Mouse (Mus musculus): ENCODE results near the gene Sec1. TPM values are rescaled to one million over a fixed set of nuclear protein-coding genes. Genes with fewer than 3 reads are reported as not detected.

Sec1 gene
- polyA plus RNA-seq (2012; ENCODE audit: insufficient read depth, insufficient read length, missing spikeins): not detected in 2 replicates

DNA sequence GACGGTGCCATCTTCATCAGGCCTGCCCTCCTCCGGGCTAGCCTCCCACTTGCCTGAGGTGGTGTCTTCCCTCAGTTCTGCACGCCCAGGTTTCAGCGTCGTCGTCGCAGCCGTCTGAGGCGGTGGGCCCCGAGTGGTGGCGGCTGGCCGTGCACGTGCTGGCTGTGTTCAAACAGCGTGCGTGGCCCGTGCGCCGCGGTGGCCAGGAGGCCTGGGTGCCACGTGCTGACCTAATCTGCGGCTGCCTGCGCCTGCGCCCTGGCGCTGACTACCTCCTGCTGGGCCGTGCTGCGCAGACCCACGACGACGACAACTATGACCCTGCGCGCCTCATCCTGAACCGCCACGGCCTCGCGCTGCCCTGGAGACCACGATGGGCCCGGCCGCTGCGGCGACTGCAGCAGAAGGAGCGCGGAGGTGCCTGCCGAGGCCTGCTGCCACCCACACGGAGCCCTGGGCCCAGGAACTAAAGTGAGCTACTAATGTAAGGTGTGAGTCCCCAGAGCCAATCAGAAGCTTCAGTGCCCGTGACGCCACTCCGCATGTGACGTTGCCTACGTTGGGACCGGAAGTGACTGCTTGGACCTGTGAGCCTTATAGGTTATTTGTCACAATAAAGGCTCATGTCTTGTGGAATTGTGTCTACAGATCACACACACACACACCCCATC is at the start of gene Sec1:
Gene Sec1, minus strand, starts transcription at position 482 of the 671 bp plus-strand sequence.
- Histone ChIP-seq H3K4me3 (ENCODE audit: insufficient read depth, low read depth, low read length) (no peak within 1 kb of the TSS), H3K27ac (replicated peaks; ENCODE audit: low read depth, low read length) (no peak within 1 kb of the TSS), H3K4me1 (ENCODE audit: control insufficient read depth, insufficient read depth, insufficient read length, low read length) (no peaks in the 10 kb centered on the region)

DNA sequence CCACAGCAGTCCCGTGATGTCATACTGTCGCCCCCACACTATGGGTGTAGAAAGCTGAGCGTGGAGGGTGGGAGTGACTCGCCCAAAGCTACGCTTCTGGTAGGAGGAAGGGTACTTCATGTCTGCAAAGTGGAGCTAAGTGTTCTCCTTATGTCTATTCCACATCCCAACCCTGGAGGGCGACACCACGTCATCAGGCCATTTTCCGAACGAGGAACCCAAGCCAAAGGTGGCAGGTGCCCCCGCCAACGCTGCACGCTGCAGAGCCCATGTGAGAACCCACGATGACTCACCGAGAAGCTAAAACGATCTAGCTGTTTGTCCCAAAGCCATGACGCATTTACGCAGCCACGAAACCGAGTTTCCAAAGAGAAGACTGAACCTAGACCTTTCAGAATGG is 48.1 kb upstream of the Sec1 start:
- Histone ChIP-seq H3K4me3 (ENCODE audit: insufficient read depth, low read depth, low read length) (peak overlapping the region; percentile 44), H3K27ac (replicated peaks; ENCODE audit: low read depth, low read length) (no peak overlapping the region), H3K4me1 (ENCODE audit: control insufficient read depth, insufficient read depth, insufficient read length, low read length) (no peaks in the 10 kb centered on the region)

DNA sequence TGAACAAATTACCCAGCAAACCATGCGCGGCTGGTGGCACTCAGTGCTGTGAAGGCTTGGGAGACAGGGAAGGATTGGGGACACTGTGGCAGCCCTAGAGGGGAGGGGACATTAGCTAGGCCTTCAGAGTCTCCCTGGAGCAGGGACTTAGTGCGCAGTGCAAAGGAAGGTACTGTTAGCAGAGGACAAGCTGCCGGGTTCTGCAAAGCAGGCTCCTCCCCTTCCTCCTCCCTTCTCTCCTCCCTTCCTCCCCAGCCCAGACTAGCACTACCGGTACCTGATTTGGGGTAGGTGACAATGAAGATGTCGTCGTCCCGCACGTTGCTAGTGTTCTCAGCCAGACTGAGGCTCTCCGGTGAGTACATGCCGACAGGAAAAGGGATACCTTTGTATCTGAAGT is 47.6 kb upstream of the Sec1 start:
- no peak overlapping the region for H3K27ac ChIP-seq (replicated peaks; ENCODE audit: low read depth, low read length)
- peak overlapping the region; percentile 44 for H3K4me3 ChIP-seq (ENCODE audit: insufficient read depth, low read depth, low read length)
- H3K4me1 ChIP-seq (ENCODE audit: control insufficient read depth, insufficient read depth, insufficient read length, low read length): no peaks in the 10 kb centered on the region

DNA sequence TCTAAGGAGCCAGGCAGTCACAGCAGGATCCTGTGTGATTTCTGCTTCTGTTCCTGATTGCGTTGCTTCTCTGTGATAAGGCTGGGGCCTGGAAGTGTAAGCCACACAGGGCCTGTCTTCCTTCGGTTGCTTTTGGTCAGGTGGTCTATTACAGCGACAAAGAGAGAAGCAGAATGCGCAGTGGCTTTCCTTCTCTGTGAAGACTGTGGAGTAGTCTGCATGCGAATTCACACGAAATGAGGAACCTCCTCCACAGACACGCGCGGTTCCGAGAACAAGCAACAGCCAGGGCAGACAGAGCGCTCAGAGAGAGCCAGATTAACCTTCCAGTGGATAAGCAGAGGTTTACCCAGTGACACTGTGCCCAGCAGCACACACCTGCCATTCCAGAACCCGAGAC is 47.1 kb upstream of the Sec1 start:
- H3K4me1 ChIP-seq (ENCODE audit: control insufficient read depth, insufficient read depth, insufficient read length, low read length): no peaks in the 10 kb centered on the region
- no peak overlapping the region for H3K27ac ChIP-seq (replicated peaks; ENCODE audit: low read depth, low read length)
- peak overlapping the region; percentile 44; the same call in 1 of the 2 replicates for H3K4me3 ChIP-seq (ENCODE audit: insufficient read depth, low read depth, low read length)

DNA sequence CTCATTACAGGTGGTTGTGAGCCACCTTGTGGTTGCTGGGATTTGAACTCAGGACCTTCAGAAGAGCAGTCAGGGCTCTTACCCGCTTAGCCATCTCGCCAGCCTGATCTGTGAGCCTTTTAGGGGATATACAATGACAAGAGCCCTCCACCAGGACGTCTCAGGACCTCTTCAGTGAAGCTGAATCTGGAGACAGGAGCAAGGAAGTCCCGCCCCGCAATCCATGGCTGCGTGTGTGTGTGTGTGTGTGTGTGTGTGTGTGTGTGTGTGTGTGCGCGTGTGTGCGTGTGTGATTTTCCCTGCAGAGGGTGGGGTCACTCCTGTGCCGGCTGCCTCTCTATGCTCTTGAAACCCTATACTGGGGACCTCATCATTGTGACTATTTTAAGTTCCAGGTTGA is 45.6 kb upstream of the Sec1 start:
- Histone ChIP-seq H3K4me1 (ENCODE audit: control insufficient read depth, insufficient read depth, insufficient read length, low read length) (no peaks in the 10 kb centered on the region), H3K27ac (replicated peaks; ENCODE audit: low read depth, low read length) (no peak overlapping the region), H3K4me3 (ENCODE audit: insufficient read depth, low read depth, low read length) (no peak overlapping the region)

DNA sequence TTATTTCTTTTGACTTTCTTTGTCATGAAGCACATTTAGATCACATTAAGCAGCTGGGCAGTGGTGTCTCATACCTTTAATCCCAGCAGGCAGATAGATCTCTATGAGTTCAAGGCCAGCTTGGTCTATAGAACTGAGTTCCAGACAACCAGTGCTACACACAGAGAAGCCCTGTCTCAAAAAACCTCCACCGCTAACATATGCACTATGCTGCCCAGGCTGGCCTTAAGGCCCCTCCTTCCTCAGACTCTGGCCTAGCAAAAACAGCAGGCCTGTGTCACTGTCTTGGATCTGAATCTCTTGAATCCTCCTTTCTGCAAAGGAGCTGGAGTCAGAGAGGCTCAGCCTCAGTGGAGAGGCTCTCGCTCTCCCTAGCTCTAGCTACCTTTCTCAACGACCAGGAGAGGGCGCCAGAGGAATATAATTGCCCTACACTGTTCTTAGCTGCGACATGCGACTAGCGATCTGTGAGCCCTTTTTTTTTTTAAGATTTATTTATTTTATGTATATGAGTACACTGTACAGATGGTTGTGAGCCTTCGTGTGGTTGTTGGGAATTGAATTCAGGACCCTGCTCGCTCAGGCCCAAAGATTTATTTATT is 45.1 kb upstream of the Sec1 start:
- Histone ChIP-seq H3K27ac (replicated peaks; ENCODE audit: low read depth, low read length) (no peak overlapping the region), H3K4me3 (ENCODE audit: insufficient read depth, low read depth, low read length) (no peak overlapping the region), H3K4me1 (ENCODE audit: control insufficient read depth, insufficient read depth, insufficient read length, low read length) (no peaks in the 10 kb centered on the region)

DNA sequence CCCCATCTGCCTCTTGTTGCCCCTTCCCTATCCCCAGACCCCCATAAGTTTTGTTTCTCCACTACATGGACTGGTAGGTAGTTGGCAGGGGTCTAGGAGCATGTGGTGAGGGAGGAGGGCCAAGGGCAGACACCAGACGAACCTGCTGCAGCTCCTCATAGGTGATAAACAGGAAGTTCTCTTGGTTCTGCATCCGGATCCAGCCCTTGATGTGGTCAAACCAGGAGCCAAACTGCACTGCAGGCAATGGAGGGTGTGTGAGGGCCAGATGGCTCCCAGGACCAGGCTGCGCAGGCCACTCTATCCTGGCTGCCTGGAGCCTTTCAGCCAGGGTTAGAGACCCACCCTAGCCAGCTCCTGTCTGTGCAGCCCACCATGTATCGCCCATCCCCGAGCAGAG is 39.3 kb upstream of the Sec1 start:
- Histone ChIP-seq H3K4me1 (ENCODE audit: control insufficient read depth, insufficient read depth, insufficient read length, low read length) (peaks cover 4% of the 10 kb centered on the region), H3K27ac (replicated peaks; ENCODE audit: low read depth, low read length) (no peak overlapping the region), H3K4me3 (ENCODE audit: insufficient read depth, low read depth, low read length) (no peak overlapping the region)

DNA sequence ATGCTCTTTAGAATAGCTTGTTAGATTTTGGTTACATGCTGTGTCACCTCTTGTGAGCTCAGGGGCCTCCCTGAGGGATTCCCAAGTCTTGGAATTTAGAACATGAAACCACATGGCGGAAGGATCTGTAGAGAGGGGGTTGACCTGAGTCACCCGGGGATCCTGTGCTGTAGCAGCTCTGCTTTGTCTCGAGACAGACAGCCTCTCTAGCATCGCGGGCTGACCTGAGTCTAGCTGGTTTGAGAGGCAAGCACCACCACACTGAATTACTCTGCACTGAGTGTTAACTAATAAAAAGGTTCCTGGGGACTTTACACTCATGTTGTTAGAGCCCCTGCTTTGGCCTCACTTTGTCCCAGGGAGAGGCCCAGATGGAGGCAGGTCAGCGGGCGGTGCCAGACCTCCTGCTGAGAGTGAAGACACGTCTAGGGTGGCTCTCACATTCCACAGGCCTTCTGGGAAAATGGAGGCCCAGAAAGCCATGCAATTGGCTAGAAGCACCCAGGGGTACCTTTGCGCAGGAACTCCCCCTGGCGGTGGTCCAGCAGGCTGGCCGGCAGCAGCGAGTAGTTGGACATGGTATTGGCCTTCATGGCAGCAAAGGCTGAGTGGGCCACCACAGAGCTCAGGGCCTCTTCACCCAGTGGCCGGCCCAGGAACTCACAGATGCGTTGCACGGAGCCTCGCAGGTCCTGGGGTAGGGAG is 36.7 kb upstream of the Sec1 start:
- H3K4me3 ChIP-seq (ENCODE audit: insufficient read depth, low read depth, low read length): no peak overlapping the region
- H3K4me1 ChIP-seq (ENCODE audit: control insufficient read depth, insufficient read depth, insufficient read length, low read length): peaks cover 4% of the 10 kb centered on the region
- H3K27ac ChIP-seq (replicated peaks; ENCODE audit: low read depth, low read length): no peak overlapping the region

DNA sequence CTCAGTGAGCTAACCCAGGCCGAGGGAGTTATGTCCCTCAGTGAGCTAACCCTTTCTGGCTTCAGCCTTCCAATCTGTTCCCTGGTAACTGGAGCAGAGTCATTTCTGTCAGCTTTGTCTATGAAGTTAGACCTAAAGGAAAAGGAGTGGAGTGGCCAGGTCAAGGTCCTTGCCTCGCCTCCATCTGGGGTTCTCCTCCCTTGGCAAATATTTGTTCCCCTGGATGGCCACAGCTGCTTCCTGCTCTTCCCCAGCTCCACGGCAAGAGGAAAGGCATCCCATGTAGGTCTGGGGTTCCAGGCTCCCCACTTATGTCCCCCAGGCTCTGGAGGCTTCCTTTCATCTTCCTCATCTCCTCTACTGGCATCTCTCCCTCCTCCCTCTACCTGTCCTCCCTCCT is 33.4 kb upstream of the Sec1 start:
- Histone ChIP-seq H3K4me3 (ENCODE audit: insufficient read depth, low read depth, low read length) (no peak overlapping the region), H3K27ac (replicated peaks; ENCODE audit: low read depth, low read length) (no peak overlapping the region), H3K4me1 (ENCODE audit: control insufficient read depth, insufficient read depth, insufficient read length, low read length) (peaks cover 4% of the 10 kb centered on the region)

DNA sequence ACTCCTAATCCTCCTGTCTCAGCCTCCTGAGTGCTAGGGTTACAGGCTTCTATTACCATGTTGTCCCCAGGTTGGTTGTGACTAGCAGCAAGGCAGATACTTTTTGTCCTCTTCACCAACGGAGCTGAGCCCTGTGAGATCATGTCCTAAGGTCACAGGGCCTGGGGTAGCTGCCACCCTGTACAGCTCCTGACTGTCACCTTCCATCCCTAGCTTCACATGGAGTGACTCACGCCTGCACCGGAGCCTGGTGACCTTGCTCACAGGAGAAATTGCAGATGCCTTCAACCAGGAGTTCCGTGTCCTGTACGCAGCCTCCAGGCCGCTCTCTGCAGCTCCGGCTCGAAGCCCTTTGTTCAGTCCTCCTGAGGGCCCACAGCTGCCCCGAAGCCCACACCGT is 32.2 kb upstream of the Sec1 start:
- no peak overlapping the region for H3K27ac ChIP-seq (replicated peaks; ENCODE audit: low read depth, low read length)
- no peak overlapping the region for H3K4me3 ChIP-seq (ENCODE audit: insufficient read depth, low read depth, low read length)

DNA sequence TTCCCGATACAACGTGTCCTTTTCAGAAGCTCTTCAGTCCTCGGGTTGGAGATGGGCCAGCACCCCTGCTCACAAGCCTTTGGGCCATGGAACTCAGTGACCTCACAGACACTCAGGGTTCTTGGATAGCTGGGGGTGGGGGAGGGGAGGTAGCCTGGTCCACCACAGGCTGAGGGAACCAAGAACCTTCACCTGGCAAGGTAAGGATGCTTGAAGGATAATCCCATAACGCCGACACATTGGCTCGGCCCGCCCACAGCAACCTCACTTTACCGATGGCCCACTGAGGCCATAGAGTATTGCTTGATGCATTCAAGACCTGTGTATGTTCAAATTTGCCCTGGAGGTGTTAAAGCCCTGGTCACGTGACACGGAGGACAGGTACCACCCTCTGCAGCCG is 31.5 kb upstream of the Sec1 start, which contains the start of gene Spaca4:
Gene Spaca4, minus strand, starts transcription at position 101 of the 400 bp plus-strand sequence.
- no peak within 1 kb of the TSS for H3K27ac ChIP-seq (replicated peaks; ENCODE audit: low read depth, low read length)
- H3K4me1 ChIP-seq (ENCODE audit: control insufficient read depth, insufficient read depth, insufficient read length, low read length): no peaks in the 10 kb centered on the region
- H3K4me3 ChIP-seq (ENCODE audit: insufficient read depth, low read depth, low read length): no peak within 1 kb of the TSS

More for the DNA sequence above, 32.2 kb upstream of the Sec1 start:
- H3K4me1 ChIP-seq (ENCODE audit: control insufficient read depth, insufficient read depth, insufficient read length, low read length): peaks cover 4% of the 10 kb centered on the region

DNA sequence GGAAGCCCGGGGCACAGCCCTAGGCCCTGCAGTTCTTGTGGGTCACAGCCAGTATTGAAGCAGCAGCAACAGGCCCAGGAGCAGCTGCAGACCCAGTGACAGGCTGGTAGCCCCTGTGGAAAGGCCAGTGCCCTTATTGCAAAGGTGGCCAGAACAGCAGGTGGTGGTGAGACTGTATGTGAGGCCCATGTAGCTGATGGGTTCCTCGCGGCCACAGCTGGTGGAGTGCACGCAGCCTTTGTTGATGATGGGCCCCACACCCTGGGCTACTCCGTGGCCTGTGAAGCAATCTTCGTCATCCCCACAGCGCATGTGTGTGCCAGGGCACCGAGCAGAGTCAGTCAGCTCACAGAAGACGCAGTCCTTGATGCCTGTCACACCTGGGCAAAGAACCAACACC is 30.9 kb upstream of the Sec1 start:
- H3K4me3 ChIP-seq (ENCODE audit: insufficient read depth, low read depth, low read length): no peak overlapping the region
- no peaks in the 10 kb centered on the region for H3K4me1 ChIP-seq (ENCODE audit: control insufficient read depth, insufficient read depth, insufficient read length, low read length)
- H3K27ac ChIP-seq (replicated peaks; ENCODE audit: low read depth, low read length): no peak overlapping the region

DNA sequence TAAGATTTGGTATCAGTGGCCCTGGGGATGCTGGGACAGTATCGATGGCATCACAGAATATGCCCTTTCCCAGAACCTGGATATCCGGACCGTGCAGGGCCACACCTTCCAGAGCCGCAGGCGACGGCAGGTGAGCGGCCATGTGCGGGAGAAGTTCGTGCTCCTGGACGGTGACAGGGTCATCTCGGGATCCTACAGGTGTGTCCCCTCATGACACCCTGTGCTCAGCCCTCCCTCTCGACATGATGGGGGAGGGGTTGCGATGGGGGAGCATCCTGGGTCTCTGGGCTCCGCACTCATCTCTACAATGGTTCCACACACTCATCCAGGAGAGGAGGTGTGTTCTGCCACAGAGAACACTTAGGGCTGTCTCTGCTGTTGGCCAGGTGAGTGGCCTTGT is 29.6 kb upstream of the Sec1 start:
- H3K4me3 ChIP-seq (ENCODE audit: insufficient read depth, low read depth, low read length): no peak overlapping the region
- H3K27ac ChIP-seq (replicated peaks; ENCODE audit: low read depth, low read length): no peak overlapping the region
- peaks cover 2% of the 10 kb centered on the region; the same call in 1 of the 2 replicates for H3K4me1 ChIP-seq (ENCODE audit: control insufficient read depth, insufficient read depth, insufficient read length, low read length)

DNA sequence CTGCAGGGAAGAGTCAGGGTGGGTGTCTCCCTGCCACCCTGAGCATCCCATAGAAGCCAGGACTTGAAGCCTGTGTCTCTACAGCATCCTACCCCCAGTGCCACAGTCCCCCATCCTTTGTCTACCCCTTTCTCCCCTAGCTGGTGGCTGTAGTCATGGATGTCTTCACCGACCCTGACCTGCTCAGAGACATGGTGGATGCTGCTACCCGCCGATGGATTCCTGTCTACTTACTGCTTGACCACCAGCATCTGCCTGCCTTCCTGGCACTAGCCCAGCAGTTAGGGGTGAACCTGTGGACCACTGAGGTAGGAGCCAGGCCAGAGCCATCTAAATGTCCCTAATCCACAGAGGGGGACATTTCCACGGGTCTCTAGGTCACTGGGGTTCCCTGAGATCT is 29.1 kb upstream of the Sec1 start:
- Histone ChIP-seq H3K27ac (replicated peaks; ENCODE audit: low read depth, low read length) (no peak overlapping the region), H3K4me1 (ENCODE audit: control insufficient read depth, insufficient read depth, insufficient read length, low read length) (peaks cover 3% of the 10 kb centered on the region; the same call in 1 of the 2 replicates), H3K4me3 (ENCODE audit: insufficient read depth, low read depth, low read length) (no peak overlapping the region)

DNA sequence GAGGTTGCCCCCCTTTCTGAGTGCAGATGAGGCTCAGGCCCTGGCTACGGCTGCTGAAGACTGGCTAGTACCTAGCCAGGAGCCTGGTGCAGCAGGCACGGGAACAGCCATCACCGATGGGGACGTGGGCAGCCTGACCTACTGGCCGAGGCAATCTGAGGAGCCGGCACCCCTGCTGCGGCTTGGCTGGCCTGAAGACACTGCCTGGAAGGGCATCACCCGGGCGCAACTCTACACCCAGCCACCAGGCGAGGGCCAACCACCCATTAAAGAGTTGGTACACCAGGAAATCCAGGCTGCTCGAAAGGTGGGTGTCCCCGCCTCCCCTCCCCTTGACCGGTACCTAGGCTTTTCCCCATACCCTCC is 28.1 kb upstream of the Sec1 start:
- H3K4me3 ChIP-seq (ENCODE audit: insufficient read depth, low read depth, low read length): no peak overlapping the region
- H3K27ac ChIP-seq (replicated peaks; ENCODE audit: low read depth, low read length): no peak overlapping the region
- H3K4me1 ChIP-seq (ENCODE audit: control insufficient read depth, insufficient read depth, insufficient read length, low read length): peaks cover 3% of the 10 kb centered on the region; the same call in 1 of the 2 replicates
